Mouse (Mus musculus): ENCODE measurements around the gene C1qc. TPM values are rescaled to one million over a fixed set of nuclear protein-coding genes. Genes with fewer than 3 reads are reported as not detected.

C1qc gene
- polyA plus RNA-seq, 2 experiments from 2014 or later: 0.63 to 1.1 TPM

- no peak for ATAC-seq
Measured at GRCm38 (mm10) chr4:136894821-136895220, 2.0 kb upstream of the C1qc start.

GRCm38 (mm10) chr4:136893691-136894543 is 1.1 kb upstream of the C1qc start:
- ATAC-seq: no peak

GRCm38 (mm10) chr4:136892371-136892770 is 494 bp downstream of the C1qc start:
- ATAC-seq: no peak

- no peak for ATAC-seq
Measured at GRCm38 (mm10) chr4:136891115-136891514, 1.8 kb downstream of the C1qc start.

GRCm38 (mm10) chr4:136889981-136890380 is 2.9 kb downstream of the C1qc start:
- no peak for ATAC-seq

GRCm38 (mm10) chr4:136887714-136888113 is 5.2 kb downstream of the C1qc start:
- ATAC-seq: no peak

GRCm38 (mm10) chr4:136886101-136886500 is 6.8 kb downstream of the C1qc start, which contains the start of gene C1qb:
Gene C1qb, minus strand, starts transcription at chr4:136886187.
- ATAC-seq: no peak

GRCm38 (mm10) chr4:136878601-136879000 is 14.3 kb downstream of the C1qc start:
- ATAC-seq: no peak

- no peak for ATAC-seq
Measured at GRCm38 (mm10) chr4:136878171-136878570, 14.7 kb downstream of the C1qc start.

GRCm38 (mm10) chr4:136876971-136877370 is 15.9 kb downstream of the C1qc start:
- ATAC-seq: no peak

GRCm38 (mm10) chr4:136875012-136875411 is 17.9 kb downstream of the C1qc start:
- no peak for ATAC-seq

- no peak for ATAC-seq
Measured at GRCm38 (mm10) chr4:136868371-136868770, 24.5 kb downstream of the C1qc start.

GRCm38 (mm10) chr4:136867690-136868345 is 25.0 kb downstream of the C1qc start:
- no peak for ATAC-seq

GRCm38 (mm10) chr4:136865531-136865930 is 27.3 kb downstream of the C1qc start:
- ATAC-seq: no peak

GRCm38 (mm10) chr4:136864751-136865470 is 28.0 kb downstream of the C1qc start:
- ATAC-seq: no peak

- no peak for ATAC-seq
Measured at GRCm38 (mm10) chr4:136863517-136863916, 29.3 kb downstream of the C1qc start.

- no peak for ATAC-seq
Measured at GRCm38 (mm10) chr4:136862411-136862810, 30.5 kb downstream of the C1qc start.

GRCm38 (mm10) chr4:136861806-136862205 is 31.1 kb downstream of the C1qc start:
- ATAC-seq: no peak

- ATAC-seq: no peak
Measured at GRCm38 (mm10) chr4:136860022-136860421, 32.8 kb downstream of the C1qc start.

- ATAC-seq: no peak
Measured at GRCm38 (mm10) chr4:136855081-136855480, 37.8 kb downstream of the C1qc start.

GRCm38 (mm10) chr4:136852989-136853388 is 39.9 kb downstream of the C1qc start:
- no peak for ATAC-seq

- ATAC-seq: no peak
Measured at GRCm38 (mm10) chr4:136852119-136852518, 40.7 kb downstream of the C1qc start.

- ATAC-seq: no peak
Measured at GRCm38 (mm10) chr4:136848565-136848964, 44.3 kb downstream of the C1qc start.

Data from CD4-positive, CD25-positive, alpha-beta regulatory T cell, adult 4 months (primary cell).